Mouse (Mus musculus) bone marrow, adult 2 months (tissue): ENCODE data around the gene Cox17.

Source experiments
- CTCF ChIP-seq: fragments of 200-500 bp; IDR thresholded peaks from 2 replicates; pipeline ENCODE4 v1.5.1; 2011; ENCODE audit warnings: low read length, control low read depth; ENCODE audit not compliant: control insufficient read depth, insufficient read depth
- POLR2A ChIP-seq: fragments of 200-500 bp; IDR thresholded peaks from 2 replicates; pipeline ENCODE4 v1.6.1; 2011; ENCODE audit warnings: low read depth, mild to moderate bottlenecking, control low read depth, low read length, borderline replicate concordance; ENCODE audit not compliant: control insufficient read depth

DNA sequence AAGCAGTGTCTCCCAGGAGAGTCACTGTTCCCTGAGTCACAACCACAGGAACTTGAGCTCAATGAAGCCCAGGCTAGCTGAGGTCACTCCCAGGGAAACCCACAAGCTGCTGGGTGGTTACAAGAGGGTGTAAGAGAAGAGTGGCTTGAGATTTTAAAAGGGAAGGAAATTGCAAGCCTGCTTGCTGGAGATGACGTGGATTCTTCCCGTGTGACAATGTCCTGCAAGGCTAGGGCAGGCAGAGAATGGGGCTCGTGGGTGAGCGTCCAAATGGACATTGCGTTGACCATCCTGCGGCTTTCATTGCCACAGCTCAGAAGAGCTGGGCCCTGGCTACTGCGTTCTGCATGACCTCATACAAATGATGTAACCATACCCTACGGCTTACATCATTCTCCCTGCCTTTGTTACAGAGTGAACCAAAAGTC, 47.4 kb downstream of the Cox17 start:
- TF ChIP-seq CTCF (no peak), POLR2A (no peak)
